8 mouse cellular contexts compared by ENCODE assay signal in the genomic region with DNA sequence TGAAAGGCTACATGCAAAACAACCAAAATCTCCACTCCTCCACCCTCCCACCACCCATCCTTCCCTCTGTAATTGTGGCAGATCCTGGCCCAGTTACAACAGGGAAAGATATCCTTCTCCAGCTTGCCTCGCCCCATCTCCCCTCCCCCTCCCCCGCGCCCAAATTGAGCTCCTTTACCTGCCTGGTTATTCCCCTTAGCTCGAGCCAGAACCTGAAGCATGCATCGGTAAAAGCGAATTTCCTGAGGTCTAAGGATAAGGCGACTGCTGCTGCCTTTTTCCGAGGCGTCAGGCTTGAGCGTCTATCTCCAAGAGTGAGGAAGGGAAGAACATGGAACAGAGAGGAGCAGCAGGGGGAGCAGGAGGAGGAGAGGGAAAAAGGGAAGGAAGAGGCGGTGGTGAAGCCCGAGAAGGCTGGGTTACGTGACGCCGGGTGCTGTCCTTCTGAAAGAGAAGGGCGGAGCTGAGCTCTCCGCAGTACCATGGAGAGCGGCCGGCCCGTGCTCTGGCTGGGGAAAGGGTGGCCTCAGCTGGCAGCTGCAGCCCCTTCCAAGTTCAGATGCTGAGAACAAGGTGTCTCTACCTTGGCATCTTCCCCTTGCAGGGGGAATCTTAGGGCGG. TPM values are rescaled to one million over a fixed set of nuclear protein-coding genes. Genes with fewer than 3 reads are reported as not detected.
A peak's percentile ranks its signal among the peaks of the same experiment; 100 is the strongest.
DNase-seq lines count a peak whose midpoint lies in the region; ATAC-seq lines count a peak whose summit lies in the region.

No protein-coding gene starts in this region.

- H3K36me3 ChIP-seq in forebrain, embryonic 11.5 days (ENCODE audit: control insufficient read depth, insufficient read depth, low read length): no peaks in the 10 kb centered on the region
- no peaks in the 10 kb centered on the region; the same call in 1 of the 2 replicates for H3K36me3 ChIP-seq in midbrain, embryonic 11.5 days (ENCODE audit: control insufficient read depth, insufficient read depth, low read length)
- H3K36me3 ChIP-seq in stomach, embryonic 14.5 days (ENCODE audit: control insufficient read depth, insufficient read depth, low read length): no peaks in the 10 kb centered on the region

- WGBS in forebrain, embryonic 11.5 days: under 1% methylated on average over 21 of the region's 21 CpGs
- WGBS in midbrain, embryonic 11.5 days: 1% methylated on average over 20 of the region's 21 CpGs
- WGBS in stomach, embryonic 14.5 days: 3% methylated on average over 21 of the region's 21 CpGs

- H3K27ac ChIP-seq in forebrain, embryonic 11.5 days (ENCODE audit: low read depth, low read length): no peak overlapping the region
- peak overlapping the region; percentile 59 for H3K27ac ChIP-seq in midbrain, embryonic 11.5 days (ENCODE audit: low read depth, low read length)
- H3K27ac ChIP-seq in stomach, embryonic 14.5 days (ENCODE audit: low read length): no peak overlapping the region

- H3K27me3 ChIP-seq in forebrain, embryonic 11.5 days (ENCODE audit: control insufficient read depth, insufficient read depth, low read length): no peaks in the 10 kb centered on the region
- H3K27me3 ChIP-seq in midbrain, embryonic 11.5 days (ENCODE audit: control insufficient read depth, insufficient read depth, low read length): no peaks in the 10 kb centered on the region
- no peaks in the 10 kb centered on the region for H3K27me3 ChIP-seq in stomach, embryonic 14.5 days (ENCODE audit: control insufficient read depth, insufficient read depth, low read length)

- 0 out of 2 replicates have a peak, but pooled peaks cover 2% of the 10 kb centered on the region for H3K4me1 ChIP-seq in forebrain, embryonic 11.5 days (replicated peaks; ENCODE audit: control insufficient read depth, insufficient read depth, low read length)
- no peaks in the 10 kb centered on the region for H3K4me1 ChIP-seq in midbrain, embryonic 11.5 days (ENCODE audit: control insufficient read depth, insufficient read depth, low read length)
- no peaks in the 10 kb centered on the region for H3K4me1 ChIP-seq in stomach, embryonic 14.5 days (ENCODE audit: control insufficient read depth, insufficient read depth, low read length)

- peaks cover 8% of the 10 kb centered on the region; the same call in 1 of the 2 replicates for H3K9me3 ChIP-seq in forebrain, embryonic 11.5 days (ENCODE audit: control insufficient read depth, low read length)
- peaks cover 11% of the 10 kb centered on the region for H3K9me3 ChIP-seq in midbrain, embryonic 11.5 days (ENCODE audit: control insufficient read depth, low read length)
- 0 out of 2 replicates have a peak, but pooled peaks cover 5% of the 10 kb centered on the region for H3K9me3 ChIP-seq in stomach, embryonic 14.5 days (ENCODE audit: control insufficient read depth, low read depth, low read length)

- H3K4me3 ChIP-seq in forebrain, embryonic 11.5 days (ENCODE audit: low read depth, low read length): peak overlapping the region; percentile 31
- H3K4me3 ChIP-seq in midbrain, embryonic 11.5 days (ENCODE audit: low read depth, low read length): peak overlapping the region; percentile 27
- H3K4me3 ChIP-seq in stomach, embryonic 14.5 days (ENCODE audit: low read depth, low read length): no peak overlapping the region

- ATAC-seq in forebrain, embryonic 11.5 days (replicated peaks; ENCODE audit: low FRiP score): peak; percentile 86
- peak; percentile 100 for ATAC-seq in hematopoietic stem cell, adult 5-6 weeks (replicated peaks in 1 of 2; ENCODE audit: insufficient read depth in 1 of 2, low FRiP score in 2 of 2, low TSS enrichment in 1 of 2, low read depth in 1 of 2, poor library complexity in 2 of 2, severe bottlenecking in 2 of 2)
- peak; percentile 96 for ATAC-seq in midbrain, embryonic 11.5 days (ENCODE audit: low FRiP score)
- ATAC-seq in stomach, embryonic 14.5 days (ENCODE audit: insufficient number of reproducible peaks, insufficient read depth, low FRiP score, low read depth): peak; percentile 91; the same call in 1 of the 2 replicates

- DNase-seq in MN1 (ENCODE audit: low spot score): peak; percentile 26
- peak; percentile 79 for DNase-seq in brain, embryonic 18.5 days (ENCODE audit: low read depth, low spot score)
- DNase-seq in forebrain, embryonic 11.5 days (ENCODE audit: low spot score): peak; percentile 85
- DNase-seq in left cerebral cortex, postnatal 10 days (ENCODE audit: extremely low spot score in 1 of 2, low spot score in 2 of 2): peak; percentile 85
- DNase-seq in midbrain, embryonic 11.5 days (ENCODE audit: low spot score, missing footprints): peak; percentile 92
- DNase-seq in spleen, postnatal 36 days (ENCODE audit: low spot score in 2 of 2): no peak

- intact Hi-C loops in left cerebral cortex, postnatal 10 days (cut with DNase I): no loop called here

- peak overlapping the region; percentile 49 for H3K9ac ChIP-seq in forebrain, embryonic 11.5 days (ENCODE audit: low read length)
- peak overlapping the region; percentile 39 for H3K9ac ChIP-seq in midbrain, embryonic 11.5 days (ENCODE audit: low read length)
- no peak overlapping the region for H3K9ac ChIP-seq in stomach, embryonic 14.5 days (replicated peaks; ENCODE audit: low read depth, low read length)

- H3K4me2 ChIP-seq in forebrain, embryonic 11.5 days (ENCODE audit: low read depth, low read length, severe bottlenecking): peak overlapping the region; percentile 58
- H3K4me2 ChIP-seq in midbrain, embryonic 11.5 days: peak overlapping the region; percentile 43
- no peak overlapping the region for H3K4me2 ChIP-seq in stomach, embryonic 14.5 days (replicated peaks; ENCODE audit: low read depth, low read length)

RNA-seq across cellular contexts. Expression of gene Nrxn1, which starts 0.3 kb away (rescaled TPM):
- 12.4 and 13.7 TPM in 2 replicates for polyA plus RNA-seq in forebrain, embryonic 11.5 days (2014; fragmentation: Nextera tagmentation; extraction: Ambion mirVana)
- 51.8 and 68.2 TPM in 2 replicates for total RNA-seq in hematopoietic stem cell, adult 5-6 weeks (2017)
- total RNA-seq in left cerebral cortex, postnatal 10 days (2021): 100 to 1,000 TPM; 718 to 743 TPM
- polyA plus RNA-seq in midbrain, embryonic 11.5 days (2014; fragmentation: Nextera tagmentation; extraction: Ambion mirVana): 16.5 and 18.1 TPM in 2 replicates
- 4.2 and 6.1 TPM in 2 replicates for polyA plus RNA-seq in stomach, embryonic 14.5 days (2014; fragmentation: Nextera tagmentation; extraction: Ambion mirVana)

Comparison
In these comparisons a context has a peak if more than half of its experiments do, and no peak if none do; other contexts are left out.
1. DNase-seq: peak in MN1 (single experiment), brain, embryonic 18.5 days (single experiment), forebrain, embryonic 11.5 days (single experiment), left cerebral cortex, postnatal 10 days (2 of 2) and midbrain, embryonic 11.5 days (single experiment); none in spleen, postnatal 36 days (0 of 2).
2. Peak in every context shown above with its lines, with median percentiles within 50 percentile points of each other: ATAC-seq.